Mouse (Mus musculus): ENCODE measurements around the gene Mgll. TPM values are rescaled to one million over a fixed set of nuclear protein-coding genes. Genes with fewer than 3 reads are reported as not detected.

Gene Mgll
- polyA plus RNA-seq (2014; fragmentation: Nextera tagmentation; extraction: Ambion mirVana), result 8.5 and 8.6 TPM in 2 replicates

- 0 out of 2 replicates have a peak, but pooled peaks cover 3% of the 10 kb centered on the region for H3K4me1 ChIP-seq (ENCODE audit: control insufficient read depth, insufficient read depth, low read length)
- H3K4me2 ChIP-seq (ENCODE audit: low read depth), result peak within 1 kb of the TSS; percentile 76
- H3K9ac ChIP-seq (ENCODE audit: low read length), result peak within 1 kb of the TSS; percentile 54
- H3K4me3 ChIP-seq (ENCODE audit: low read depth, low read length), result peak within 1 kb of the TSS; percentile 53
- H3K27ac ChIP-seq (ENCODE audit: low read depth, low read length), result no peak within 1 kb of the TSS
- no peaks in the 10 kb centered on the region for H3K9me3 ChIP-seq (ENCODE audit: control insufficient read depth, low read length)
- 0 out of 2 replicates have a peak, but pooled peaks cover 7% of the 10 kb centered on the region for H3K27me3 ChIP-seq (ENCODE audit: control insufficient read depth, insufficient read depth, low read length)
- ATAC-seq (ENCODE audit: insufficient read depth, low FRiP score, low TSS enrichment), result peak; percentile 60
- peak; percentile 69 for DNase-seq (ENCODE audit: low spot score)
- 0% methylated on average over 82 of the region's 105 CpGs for WGBS
- no peaks in the 10 kb centered on the region for H3K36me3 ChIP-seq (ENCODE audit: control insufficient read depth, insufficient read depth, low read length)
These were observed at the start of gene Mgll for GRCm38 (mm10) chr6:88724313-88725195. Mgll (plus strand) TSS chr6:88724412.

GRCm38 (mm10) chr6:88675815-88676214 lies 48.4 kb upstream of the Mgll start:
- 83% methylated on average over 2 of the region's 2 CpGs for WGBS
- H3K4me1 ChIP-seq (ENCODE audit: control insufficient read depth, insufficient read depth, low read length), result no peaks in the 10 kb centered on the region
- H3K27me3 ChIP-seq (ENCODE audit: control insufficient read depth, insufficient read depth, low read length), result no peaks in the 10 kb centered on the region
- no peaks in the 10 kb centered on the region for H3K36me3 ChIP-seq (ENCODE audit: control insufficient read depth, insufficient read depth, low read length)
- no peak overlapping the region for H3K4me2 ChIP-seq (ENCODE audit: low read depth)
- H3K9ac ChIP-seq (ENCODE audit: low read length), result no peak overlapping the region
- ATAC-seq (ENCODE audit: insufficient read depth, low FRiP score, low TSS enrichment) (no peak), DNase-seq (ENCODE audit: low spot score) (no peak)
- H3K9me3 ChIP-seq (ENCODE audit: control insufficient read depth, low read length), result no peaks in the 10 kb centered on the region
- H3K27ac ChIP-seq (ENCODE audit: low read depth, low read length), result no peak overlapping the region
- no peak overlapping the region for H3K4me3 ChIP-seq (ENCODE audit: low read depth, low read length)

GRCm38 (mm10) chr6:88676753-88677736 lies 47.2 kb upstream of the Mgll start:
- no peak for ATAC-seq (ENCODE audit: insufficient read depth, low FRiP score, low TSS enrichment)
- H3K9me3 ChIP-seq (ENCODE audit: control insufficient read depth, low read length), result no peaks in the 10 kb centered on the region
- no peak overlapping the region for H3K4me2 ChIP-seq (ENCODE audit: low read depth)
- H3K27me3 ChIP-seq (ENCODE audit: control insufficient read depth, insufficient read depth, low read length), result no peaks in the 10 kb centered on the region
- H3K4me3 ChIP-seq (ENCODE audit: low read depth, low read length), result no peak overlapping the region
- WGBS, result 88% methylated on average over 6 of the region's 6 CpGs
- DNase-seq (ENCODE audit: low spot score), result no peak
- H3K27ac ChIP-seq (ENCODE audit: low read depth, low read length), result no peak overlapping the region
- H3K9ac ChIP-seq (ENCODE audit: low read length), result no peak overlapping the region
- no peaks in the 10 kb centered on the region for H3K36me3 ChIP-seq (ENCODE audit: control insufficient read depth, insufficient read depth, low read length)
- no peaks in the 10 kb centered on the region for H3K4me1 ChIP-seq (ENCODE audit: control insufficient read depth, insufficient read depth, low read length)

- 83% methylated on average over 2 of the region's 2 CpGs for WGBS
- no peak for ATAC-seq (ENCODE audit: insufficient read depth, low FRiP score, low TSS enrichment)
- DNase-seq (ENCODE audit: low spot score), result no peak
These were observed 46.5 kb upstream of the Mgll start for GRCm38 (mm10) chr6:88677738-88678137.

GRCm38 (mm10) chr6:88681026-88681425 lies 43.2 kb upstream of the Mgll start:
- Histone ChIP-seq H3K9me3 (ENCODE audit: control insufficient read depth, low read length) (no peaks in the 10 kb centered on the region), H3K9ac (ENCODE audit: low read length) (no peak overlapping the region), H3K27ac (ENCODE audit: low read depth, low read length) (no peak overlapping the region), H3K4me2 (ENCODE audit: low read depth) (no peak overlapping the region), H3K36me3 (ENCODE audit: control insufficient read depth, insufficient read depth, low read length) (no peaks in the 10 kb centered on the region), H3K4me3 (ENCODE audit: low read depth, low read length) (no peak overlapping the region), H3K4me1 (ENCODE audit: control insufficient read depth, insufficient read depth, low read length) (no peaks in the 10 kb centered on the region), H3K27me3 (ENCODE audit: control insufficient read depth, insufficient read depth, low read length) (no peaks in the 10 kb centered on the region)
- 85% methylated on average over 3 of the region's 3 CpGs for WGBS
- no peak for ATAC-seq (ENCODE audit: insufficient read depth, low FRiP score, low TSS enrichment)
- DNase-seq (ENCODE audit: low spot score), result no peak

More at GRCm38 (mm10) chr6:88677738-88678137, 46.5 kb upstream of the Mgll start:
- H3K9me3 ChIP-seq (ENCODE audit: control insufficient read depth, low read length), result no peaks in the 10 kb centered on the region
- no peak overlapping the region for H3K4me3 ChIP-seq (ENCODE audit: low read depth, low read length)
- no peaks in the 10 kb centered on the region for H3K27me3 ChIP-seq (ENCODE audit: control insufficient read depth, insufficient read depth, low read length)
- no peaks in the 10 kb centered on the region for H3K36me3 ChIP-seq (ENCODE audit: control insufficient read depth, insufficient read depth, low read length)
- H3K4me2 ChIP-seq (ENCODE audit: low read depth), result no peak overlapping the region
- H3K9ac ChIP-seq (ENCODE audit: low read length), result no peak overlapping the region
- no peaks in the 10 kb centered on the region for H3K4me1 ChIP-seq (ENCODE audit: control insufficient read depth, insufficient read depth, low read length)
- no peak overlapping the region for H3K27ac ChIP-seq (ENCODE audit: low read depth, low read length)

- DNase-seq (ENCODE audit: low spot score) (no peak), ATAC-seq (ENCODE audit: insufficient read depth, low FRiP score, low TSS enrichment) (no peak)
- H3K27me3 ChIP-seq (ENCODE audit: control insufficient read depth, insufficient read depth, low read length), result no peaks in the 10 kb centered on the region
- no peaks in the 10 kb centered on the region for H3K4me1 ChIP-seq (ENCODE audit: control insufficient read depth, insufficient read depth, low read length)
- 63% methylated on average over 7 of the region's 7 CpGs for WGBS
- no peak overlapping the region for H3K4me3 ChIP-seq (ENCODE audit: low read depth, low read length)
- H3K9ac ChIP-seq (ENCODE audit: low read length), result no peak overlapping the region
- no peak overlapping the region for H3K27ac ChIP-seq (ENCODE audit: low read depth, low read length)
- H3K4me2 ChIP-seq (ENCODE audit: low read depth), result no peak overlapping the region
- no peaks in the 10 kb centered on the region for H3K36me3 ChIP-seq (ENCODE audit: control insufficient read depth, insufficient read depth, low read length)
- H3K9me3 ChIP-seq (ENCODE audit: control insufficient read depth, low read length), result no peaks in the 10 kb centered on the region
These were observed 40.7 kb upstream of the Mgll start for GRCm38 (mm10) chr6:88683380-88684053.

- H3K27me3 ChIP-seq (ENCODE audit: control insufficient read depth, insufficient read depth, low read length), result no peaks in the 10 kb centered on the region
- H3K4me2 ChIP-seq (ENCODE audit: low read depth), result no peak overlapping the region
- no peak for ATAC-seq (ENCODE audit: insufficient read depth, low FRiP score, low TSS enrichment)
- no peaks in the 10 kb centered on the region for H3K4me1 ChIP-seq (ENCODE audit: control insufficient read depth, insufficient read depth, low read length)
- H3K9ac ChIP-seq (ENCODE audit: low read length), result no peak overlapping the region
- WGBS, result 88% methylated on average over 11 of the region's 11 CpGs
- no peak overlapping the region for H3K4me3 ChIP-seq (ENCODE audit: low read depth, low read length)
- no peak overlapping the region for H3K27ac ChIP-seq (ENCODE audit: low read depth, low read length)
- H3K9me3 ChIP-seq (ENCODE audit: control insufficient read depth, low read length), result no peaks in the 10 kb centered on the region
- H3K36me3 ChIP-seq (ENCODE audit: control insufficient read depth, insufficient read depth, low read length), result no peaks in the 10 kb centered on the region
- no peak for DNase-seq (ENCODE audit: low spot score)
These were observed 36.0 kb upstream of the Mgll start for GRCm38 (mm10) chr6:88688171-88688570.

- no peak for ATAC-seq (ENCODE audit: insufficient read depth, low FRiP score, low TSS enrichment)
- 78% methylated on average over 3 of the region's 3 CpGs for WGBS
- no peak overlapping the region for H3K27ac ChIP-seq (ENCODE audit: low read depth, low read length)
- H3K9ac ChIP-seq (ENCODE audit: low read length), result no peak overlapping the region
- H3K4me2 ChIP-seq (ENCODE audit: low read depth), result no peak overlapping the region
- no peaks in the 10 kb centered on the region for H3K36me3 ChIP-seq (ENCODE audit: control insufficient read depth, insufficient read depth, low read length)
- no peak for DNase-seq (ENCODE audit: low spot score)
- H3K4me3 ChIP-seq (ENCODE audit: low read depth, low read length), result no peak overlapping the region
- H3K9me3 ChIP-seq (ENCODE audit: control insufficient read depth, low read length), result no peaks in the 10 kb centered on the region
- no peaks in the 10 kb centered on the region for H3K27me3 ChIP-seq (ENCODE audit: control insufficient read depth, insufficient read depth, low read length)
- H3K4me1 ChIP-seq (ENCODE audit: control insufficient read depth, insufficient read depth, low read length), result no peaks in the 10 kb centered on the region
These were observed 35.5 kb upstream of the Mgll start for GRCm38 (mm10) chr6:88688712-88689111.
